Mouse (Mus musculus) ES-E14 (cell line): ENCODE data around the gene Gm27029.

Source experiments
- CHD2 ChIP-seq: IDR thresholded peaks from 2 replicates; pipeline ENCODE4 v1.6.1; 2014; ENCODE audit warnings: mild to moderate bottlenecking, low read depth, low read length, inconsistent platforms
- ZC3H11A ChIP-seq: IDR thresholded peaks from 2 replicates; pipeline ENCODE4 v1.6.1; 2012; ENCODE audit warnings: low read depth, mild to moderate bottlenecking, inconsistent platforms, low read length, borderline replicate concordance
- ZNF384 ChIP-seq: IDR thresholded peaks from 2 replicates; pipeline ENCODE4 v1.6.1; 2012; ENCODE audit warnings: low read depth, low read length, inconsistent platforms

GRCm38 (mm10) chr11:101431327-101431726 is 6.7 kb upstream of the Gm27029 start:
- no peak for TF ChIP-seq ZC3H11A
- no peak for TF ChIP-seq ZNF384
- TF ChIP-seq CHD2 = no peak
